Comparison of ENCODE assay signal across 20 mouse cellular contexts in the genomic region with DNA sequence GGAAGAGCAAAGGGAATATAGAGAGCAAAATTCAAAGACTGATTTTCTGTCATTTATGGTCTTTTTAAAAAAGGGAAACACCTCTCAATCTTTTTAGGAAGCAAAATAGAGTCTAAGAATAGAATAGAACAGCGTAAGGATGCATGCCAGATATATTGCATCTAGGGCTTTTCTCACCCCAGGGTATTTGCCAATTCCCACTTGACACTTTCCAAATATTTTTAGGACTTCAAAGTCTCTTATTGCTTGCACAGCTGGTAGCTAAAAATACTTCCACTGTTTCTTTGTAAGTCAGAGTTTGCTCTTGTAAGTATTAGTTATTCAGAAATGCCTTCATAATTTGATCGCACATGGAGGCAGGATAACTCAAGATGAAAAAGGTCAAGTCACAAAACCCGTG.
DNase-seq lines count a peak whose midpoint lies in the region; ATAC-seq and TF ChIP-seq lines count a peak whose summit lies in the region.
"Had no signal": no experiment of that assay in that cellular context is flagged by ENCODE, and none has a peak within 500 bp of the region (broad histone marks: within the 10 kb centered on the region; RNA-seq: fewer than 3 reads in every experiment).

No protein-coding gene starts in this region.

- H3K9ac ChIP-seq in embryonic facial prominence, embryonic 14.5 days (ENCODE audit: low read depth, low read length) = no peak overlapping the region
- H3K9ac ChIP-seq in heart, adult 2 months (ENCODE audit: low read depth, low read length) = no peak overlapping the region
- H3K9ac ChIP-seq in lung, embryonic 14.5 days = no peak overlapping the region
- H3K9ac ChIP-seq: embryonic facial prominence, embryonic 15.5 days; limb, embryonic 15.5 days; liver, embryonic 15.5 days; midbrain, embryonic 15.5 days had no signal

- H3K79me2 ChIP-seq in heart, adult 2 months (replicated peaks; ENCODE audit: control insufficient read depth, insufficient read depth, low read length) = no peaks in the 10 kb centered on the region

- H3K4me1 ChIP-seq in embryonic facial prominence, embryonic 14.5 days (ENCODE audit: control insufficient read depth, insufficient read depth, low read length) = no peaks in the 10 kb centered on the region
- no peaks in the 10 kb centered on the region for H3K4me1 ChIP-seq in embryonic facial prominence, embryonic 10.5 days
- no peaks in the 10 kb centered on the region; the same call in 1 of the 2 replicates for H3K4me1 ChIP-seq in heart, adult 2 months (ENCODE audit: control insufficient read depth, insufficient read depth, low read length)
- no peaks in the 10 kb centered on the region for H3K4me1 ChIP-seq in lung, embryonic 14.5 days (ENCODE audit: insufficient read depth)
- no peaks in the 10 kb centered on the region for H3K4me1 ChIP-seq in lung, adult 2 months (ENCODE audit: control insufficient read depth, insufficient read depth, low read length)
- H3K4me1 ChIP-seq: embryonic facial prominence, embryonic 15.5 days; limb, embryonic 15.5 days; liver, embryonic 15.5 days; megakaryocyte, embryonic 14.5 days; midbrain, embryonic 15.5 days had no signal

- no peak overlapping the region for H3K4me3 ChIP-seq in embryonic facial prominence, embryonic 14.5 days (ENCODE audit: low read depth, low read length)
- no peak overlapping the region for H3K4me3 ChIP-seq in embryonic facial prominence, embryonic 10.5 days
- no peak overlapping the region for H3K4me3 ChIP-seq in heart, adult 2 months
- H3K4me3 ChIP-seq in lung, embryonic 14.5 days (ENCODE audit: low read depth, low read length) = no peak overlapping the region
- H3K4me3 ChIP-seq in lung, adult 2 months (replicated peaks; ENCODE audit: extremely low read depth, low read depth, low read length) = no peak overlapping the region
- no peak overlapping the region for H3K4me3 ChIP-seq in layer of hippocampus, adult 2 months
- H3K4me3 ChIP-seq: embryonic facial prominence, embryonic 15.5 days; limb, embryonic 15.5 days; liver, embryonic 15.5 days; megakaryocyte, embryonic 14.5 days; midbrain, embryonic 15.5 days; myocyte had no signal

- peak; percentile 2 for DNase-seq in embryonic facial prominence, embryonic 14.5 days (ENCODE audit: low spot score)
- DNase-seq in embryonic facial prominence, embryonic 10.5 days (ENCODE audit: low spot score) = no peak
- peak; percentile 1 to 8 for DNase-seq in heart, adult 9 months (ENCODE audit: low spot score in 2 of 2)
- DNase-seq in heart, adult 2 months = no peak
- DNase-seq in lung, embryonic 14.5 days = peak; percentile 1
- DNase-seq in lung, adult 2 months = no peak
- no peak for DNase-seq in layer of hippocampus, adult 2 months (ENCODE audit: low spot score in 2 of 2)
- DNase-seq: cerebellum, adult 11-12 months; cerebellum, postnatal 14 days; thymus, adult 18-20 months; thymus, postnatal 4 days had no signal

- TF ChIP-seq CTCF in heart, adult 2 months (IDR thresholded peaks at IDR 0.05) = no peak
- no peak for TF ChIP-seq CTCF in lung, embryonic 14.5 days (IDR thresholded peaks at IDR 0.05; ENCODE audit: low read depth)
- no peak for TF ChIP-seq CTCF in lung, adult 2 months (IDR thresholded peaks at IDR 0.05; ENCODE audit: insufficient read depth, low read length)
- no peak for TF ChIP-seq CTCF in layer of hippocampus, adult 2 months (conservative IDR thresholded peaks at IDR 0.05)

- H3K27ac ChIP-seq in embryonic facial prominence, embryonic 14.5 days (replicated peaks; ENCODE audit: low read depth, low read length) = no peak overlapping the region
- H3K27ac ChIP-seq in embryonic facial prominence, embryonic 10.5 days (replicated peaks) = no peak overlapping the region
- H3K27ac ChIP-seq in heart, adult 2 months = no peak overlapping the region
- no peak overlapping the region for H3K27ac ChIP-seq in lung, embryonic 14.5 days (ENCODE audit: low read depth)
- no peak overlapping the region for H3K27ac ChIP-seq in layer of hippocampus, adult 2 months
- H3K27ac ChIP-seq: embryonic facial prominence, embryonic 15.5 days; limb, embryonic 15.5 days; liver, embryonic 15.5 days; midbrain, embryonic 15.5 days had no signal

- intact Hi-C loops in heart, adult 2 months (cut with DNase I) = no loop called here

- H3K4me2 ChIP-seq in embryonic facial prominence, embryonic 14.5 days (ENCODE audit: low read depth, low read length) = no peak overlapping the region
- H3K4me2 ChIP-seq in lung, embryonic 14.5 days = no peak overlapping the region
- H3K4me2 ChIP-seq: embryonic facial prominence, embryonic 15.5 days; limb, embryonic 15.5 days; liver, embryonic 15.5 days; midbrain, embryonic 15.5 days had no signal

- TF ChIP-seq EP300 in heart, adult 2 months (IDR thresholded peaks at IDR 0.05; ENCODE audit: insufficient read depth, low read depth, low read length) = no peak

- ATAC-seq in embryonic facial prominence, embryonic 14.5 days (ENCODE audit: low read depth) = no peak
- ATAC-seq in lung, embryonic 14.5 days (ENCODE audit: insufficient read depth) = no peak
- ATAC-seq: hindbrain, embryonic 16.5 days; intestine, embryonic 16.5 days; midbrain, embryonic 15.5 days had no signal

- WGBS in embryonic facial prominence, embryonic 14.5 days = 55% methylated on average over 3 of the region's 3 CpGs
- WGBS in embryonic facial prominence, embryonic 10.5 days = 75% methylated on average over 3 of the region's 3 CpGs
- WGBS in heart, adult 2 months = 29% methylated on average over 3 of the region's 3 CpGs
- 45% methylated on average over 3 of the region's 3 CpGs for WGBS in lung, embryonic 14.5 days
- 45% methylated on average over 3 of the region's 3 CpGs for WGBS in lung, adult 2 months

- TF ChIP-seq POLR2A in heart, adult 2 months (IDR thresholded peaks at IDR 0.05; ENCODE audit: insufficient read depth, low read depth, low read length) = no peak
- no peak for TF ChIP-seq POLR2A in lung, adult 2 months (IDR thresholded peaks at IDR 0.05; ENCODE audit: borderline replicate concordance, extremely low read depth, low read depth, low read length)

- no peaks in the 10 kb centered on the region for H3K36me3 ChIP-seq in embryonic facial prominence, embryonic 14.5 days (ENCODE audit: control insufficient read depth, insufficient read depth, low read length)
- H3K36me3 ChIP-seq in embryonic facial prominence, embryonic 10.5 days (replicated peaks) = no peaks in the 10 kb centered on the region
- H3K36me3 ChIP-seq in heart, adult 2 months (ENCODE audit: control insufficient read depth, insufficient read depth, low read length) = no peaks in the 10 kb centered on the region
- no peaks in the 10 kb centered on the region for H3K36me3 ChIP-seq in lung, embryonic 14.5 days (ENCODE audit: insufficient read depth)
- H3K36me3 ChIP-seq: embryonic facial prominence, embryonic 15.5 days; limb, embryonic 15.5 days; liver, embryonic 15.5 days; midbrain, embryonic 15.5 days had no signal

- H3K9me3 ChIP-seq in embryonic facial prominence, embryonic 14.5 days (ENCODE audit: control insufficient read depth, low read length) = no peaks in the 10 kb centered on the region
- no peaks in the 10 kb centered on the region for H3K9me3 ChIP-seq in embryonic facial prominence, embryonic 10.5 days
- no peaks in the 10 kb centered on the region for H3K9me3 ChIP-seq in lung, embryonic 14.5 days (ENCODE audit: low read depth, low read length)
- H3K9me3 ChIP-seq: embryonic facial prominence, embryonic 15.5 days; limb, embryonic 15.5 days; liver, embryonic 15.5 days; megakaryocyte, embryonic 14.5 days; midbrain, embryonic 15.5 days had no signal

- no peaks in the 10 kb centered on the region for H3K27me3 ChIP-seq in embryonic facial prominence, embryonic 14.5 days (replicated peaks; ENCODE audit: control insufficient read depth, insufficient read depth, low read length)
- H3K27me3 ChIP-seq in embryonic facial prominence, embryonic 10.5 days (replicated peaks; ENCODE audit: low read depth, poor library complexity, severe bottlenecking) = no peaks in the 10 kb centered on the region
- no peaks in the 10 kb centered on the region for H3K27me3 ChIP-seq in heart, adult 2 months (ENCODE audit: control insufficient read depth, insufficient read depth, low read length)
- no peaks in the 10 kb centered on the region for H3K27me3 ChIP-seq in lung, embryonic 14.5 days (ENCODE audit: insufficient read depth, low read length)
- H3K27me3 ChIP-seq: CH12.LX; embryonic facial prominence, embryonic 15.5 days; limb, embryonic 15.5 days; liver, embryonic 15.5 days; megakaryocyte, embryonic 14.5 days; midbrain, embryonic 15.5 days had no signal

Comparison
In these comparisons a context has a peak if more than half of its experiments do, and no peak if none do; other contexts are left out.
1. DNase-seq: peak in embryonic facial prominence, embryonic 14.5 days (single experiment), heart, adult 9 months (2 of 2) and lung, embryonic 14.5 days (single experiment); none in embryonic facial prominence, embryonic 10.5 days (single experiment), heart, adult 2 months (0 of 2), lung, adult 2 months (single experiment) and layer of hippocampus, adult 2 months (0 of 2).